Mouse (Mus musculus) regulatory T cell (primary cell): ENCODE measurements around the gene Fblim1.

Experiments used
- in situ Hi-C: fragments of 300-600 bp; cut with MboI, MseI; formaldehyde crosslinking; loops from one replicate; pipeline ENCODE4 v1.15.1; 2025; ENCODE audit warnings: high pct_unique_total_duplicates

Fblim1 gene

DNA sequence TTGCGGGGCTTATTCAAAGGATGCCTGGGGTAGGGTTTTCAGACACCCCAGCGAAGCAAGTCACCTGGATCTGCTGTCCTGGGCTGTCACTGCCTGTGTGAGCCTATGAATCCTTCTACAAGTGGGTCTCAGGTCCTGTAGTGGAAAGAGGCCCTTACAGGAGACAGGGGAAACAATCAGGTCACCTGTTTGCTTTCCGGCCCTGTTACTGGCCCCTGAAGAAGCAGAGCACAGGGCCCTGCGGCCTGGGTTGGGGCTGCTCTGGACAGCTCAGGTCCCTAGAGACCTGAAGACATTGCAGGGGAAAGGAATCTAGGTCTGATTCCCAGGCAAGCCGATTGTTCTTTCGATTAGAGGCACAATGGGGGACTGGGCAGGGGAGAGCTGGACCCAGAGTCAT is 5.5 kb downstream of the Fblim1 start:
- in situ Hi-C loops = no loop called here

DNA sequence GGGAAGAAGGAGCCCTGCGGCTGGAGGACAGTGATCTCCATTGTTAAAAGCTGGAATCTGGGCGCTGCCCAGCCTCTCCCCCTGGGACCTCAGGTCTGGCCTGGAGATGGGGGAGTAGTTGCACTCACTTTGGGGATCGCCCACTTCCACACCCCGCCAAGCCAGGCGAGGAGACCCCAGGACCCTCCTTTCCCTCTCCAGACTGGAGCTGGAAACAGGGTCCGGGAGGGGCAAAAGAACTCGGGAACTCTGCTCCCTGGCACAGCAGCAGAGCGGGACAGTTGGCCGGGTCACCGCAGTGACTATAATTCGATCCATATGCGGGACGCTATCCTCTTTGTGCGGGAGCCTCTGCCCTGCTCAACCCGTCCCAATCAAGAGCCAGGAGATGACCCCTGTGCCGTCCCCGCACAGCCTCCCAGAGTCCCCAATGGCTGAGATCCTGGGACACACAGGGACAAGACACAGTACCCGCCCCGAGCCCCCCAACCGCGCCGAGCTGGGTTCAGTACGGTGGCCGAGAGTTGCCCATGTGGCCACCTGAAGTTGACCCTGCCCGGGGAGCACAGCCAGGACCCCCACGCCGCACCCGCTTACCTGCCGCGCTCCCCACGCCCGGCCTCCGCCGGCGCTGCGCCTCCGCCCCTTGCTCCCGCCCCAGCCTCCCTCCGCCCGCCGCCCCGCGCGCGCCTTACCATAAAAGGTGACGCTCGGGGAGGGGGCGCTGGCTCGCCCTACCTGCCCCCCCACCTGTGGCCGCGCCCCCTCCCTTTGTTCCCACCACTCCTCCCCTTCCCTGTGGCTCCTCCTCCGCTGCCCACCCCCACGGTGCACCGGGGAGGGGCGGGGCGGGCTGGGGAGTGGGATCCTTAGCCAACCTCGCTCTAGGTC is 6.4 kb downstream of the Fblim1 start:
- in situ Hi-C loops = no loop called here

DNA sequence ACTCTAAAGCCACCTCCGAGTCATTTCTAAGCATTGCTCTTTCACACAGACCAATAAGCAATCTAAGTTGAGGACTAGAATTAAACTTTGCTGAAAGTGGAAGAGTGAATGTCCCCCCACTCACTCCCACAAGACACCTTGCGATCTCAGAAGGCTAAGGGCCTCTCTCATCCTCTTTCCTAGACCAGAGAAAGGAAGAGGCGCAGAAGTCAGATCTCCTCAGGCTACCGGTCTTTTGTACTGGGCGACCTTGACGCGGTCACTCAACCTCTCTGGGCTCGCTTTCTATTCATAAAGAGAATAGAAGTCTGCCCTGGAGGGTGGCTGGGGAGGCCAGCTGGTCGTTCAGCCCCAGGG is 7.0 kb downstream of the Fblim1 start:
- in situ Hi-C loops = no loop called here

DNA sequence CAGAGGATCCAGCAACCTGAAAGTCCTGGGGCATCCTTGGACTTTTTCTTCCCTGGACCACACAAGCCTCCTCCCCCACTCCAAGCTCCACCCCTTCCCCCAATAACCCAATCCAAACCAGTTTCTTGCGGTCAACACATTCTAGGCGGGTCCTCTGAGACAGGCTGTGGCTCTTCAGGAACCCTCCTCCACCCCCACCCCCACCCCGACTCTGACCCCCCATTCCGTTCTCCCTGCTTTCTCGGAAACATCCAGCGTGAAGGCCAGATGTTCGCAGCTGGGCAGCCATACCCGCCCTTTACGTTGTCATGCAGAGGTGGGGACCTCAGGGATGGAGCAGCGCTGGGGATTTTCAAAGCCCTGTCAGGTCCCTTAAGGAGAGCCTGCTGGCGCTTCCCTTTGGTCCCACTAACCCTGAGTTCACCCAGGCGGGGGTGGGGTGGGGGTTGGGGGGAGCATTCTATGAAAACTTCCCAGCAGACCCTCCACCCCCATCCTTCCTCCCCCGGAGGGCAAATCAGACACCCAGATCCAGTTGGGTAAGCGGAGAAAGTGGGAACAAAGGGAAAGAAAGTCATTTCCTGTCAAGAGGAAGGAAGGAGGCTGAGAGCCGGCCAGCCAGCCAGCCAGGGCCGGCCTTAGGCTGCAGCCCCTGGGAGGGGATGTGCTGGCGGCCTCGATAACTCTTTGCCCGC is 7.5 kb downstream of the Fblim1 start:
- in situ Hi-C loops = no loop called here

DNA sequence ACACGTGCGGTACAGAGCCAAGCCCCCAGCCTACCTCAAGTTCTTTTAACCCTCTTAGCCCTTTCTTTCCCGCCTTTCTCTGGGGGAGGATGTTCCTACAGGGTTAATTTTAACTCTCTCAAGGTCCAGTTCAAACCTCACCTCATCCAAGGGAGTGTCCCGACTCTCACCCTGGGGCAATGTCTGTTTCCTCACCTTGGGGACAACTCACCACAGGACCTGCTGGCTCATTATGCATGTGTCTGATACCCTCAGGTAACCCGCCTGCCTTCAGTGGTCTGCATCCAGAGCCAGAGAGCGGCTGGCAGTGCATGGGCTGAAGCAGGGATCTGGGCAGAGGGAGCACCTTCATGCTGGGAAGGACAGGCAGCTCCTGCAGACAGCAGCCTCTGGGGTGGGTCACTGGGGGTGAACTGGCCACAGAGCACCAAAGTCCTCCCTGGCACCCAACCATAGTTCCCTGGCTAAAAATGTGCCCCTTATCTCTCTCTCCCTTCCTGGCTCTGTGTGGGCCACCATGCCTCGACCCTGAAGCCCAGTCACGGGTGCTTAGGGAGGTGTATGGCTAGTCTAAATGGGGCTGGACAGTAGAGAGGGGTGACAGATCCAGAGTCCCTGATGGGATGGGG is 9.1 kb downstream of the Fblim1 start:
- in situ Hi-C loops = no loop called here

DNA sequence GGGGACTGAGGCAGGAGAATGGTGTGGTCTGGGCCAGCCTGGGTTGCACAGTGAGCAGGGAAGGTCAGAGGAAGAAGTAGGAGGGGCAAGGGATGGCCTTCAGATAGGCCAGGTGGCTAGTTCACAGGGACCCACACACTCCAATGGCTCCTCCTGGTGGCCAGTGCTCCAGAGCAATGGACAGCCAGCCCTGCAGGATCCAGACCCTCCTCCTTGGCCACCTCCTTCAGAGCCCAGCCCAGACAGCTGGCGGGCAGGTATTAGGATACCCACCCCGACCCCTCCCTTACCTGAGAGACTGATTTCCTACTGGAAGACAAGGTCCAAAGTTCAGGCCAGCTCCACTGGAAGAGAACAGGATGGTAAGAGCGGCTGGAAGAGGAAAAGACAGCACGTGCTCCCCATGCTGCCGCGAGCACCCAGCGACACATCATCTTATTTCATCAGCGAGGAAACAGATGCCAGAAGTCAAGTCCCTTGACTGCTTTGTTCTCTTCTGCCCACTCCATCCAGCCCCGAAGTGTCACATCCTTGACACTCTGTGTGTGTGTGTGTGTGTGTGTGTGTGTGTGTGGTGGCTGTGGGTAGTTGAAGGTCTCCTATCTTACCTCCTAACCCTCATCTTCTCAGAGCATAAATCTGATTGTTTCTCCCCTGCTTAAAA is 10.2 kb downstream of the Fblim1 start:
- in situ Hi-C loops = no loop called here

DNA sequence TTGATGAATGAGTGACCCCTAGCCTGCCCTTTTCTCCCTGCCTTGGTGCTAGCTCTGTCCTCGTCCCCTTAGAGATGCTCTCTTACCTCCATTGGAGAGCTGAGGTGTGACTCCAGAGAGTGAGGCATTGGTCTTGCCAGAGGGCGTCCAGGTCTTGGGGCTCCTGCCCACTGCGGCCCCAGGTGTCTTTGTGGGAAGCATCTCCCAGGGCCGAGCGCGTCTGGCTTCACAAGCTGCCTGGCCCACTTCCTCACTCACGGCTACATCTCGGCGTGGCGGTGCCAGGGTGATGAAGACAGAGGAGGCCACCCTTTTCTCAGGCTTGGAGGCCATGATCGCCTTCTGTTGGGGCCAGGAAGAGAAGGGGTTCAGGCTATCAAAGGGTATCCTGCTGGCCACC is 10.8 kb downstream of the Fblim1 start:
- in situ Hi-C loops = no loop called here

DNA sequence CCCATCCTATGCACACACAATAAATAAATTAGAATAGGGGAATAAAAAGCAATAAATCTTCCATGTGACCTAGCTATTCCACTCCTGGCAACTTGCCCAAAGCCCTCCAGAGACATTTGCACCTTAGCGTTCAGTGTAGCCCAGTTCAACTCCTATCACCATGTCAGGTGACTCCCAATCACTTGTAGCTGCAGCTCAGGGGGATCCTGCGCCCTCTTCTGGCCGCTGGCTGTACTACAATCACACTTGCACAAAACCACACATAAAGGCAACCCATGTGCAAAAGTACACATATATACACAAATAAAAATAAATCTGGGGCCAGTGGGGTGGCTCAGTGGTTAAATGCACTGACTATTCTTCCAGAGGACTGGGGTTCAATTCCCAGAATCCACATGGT is 14.3 kb downstream of the Fblim1 start:
- in situ Hi-C loops = no loop called here

DNA sequence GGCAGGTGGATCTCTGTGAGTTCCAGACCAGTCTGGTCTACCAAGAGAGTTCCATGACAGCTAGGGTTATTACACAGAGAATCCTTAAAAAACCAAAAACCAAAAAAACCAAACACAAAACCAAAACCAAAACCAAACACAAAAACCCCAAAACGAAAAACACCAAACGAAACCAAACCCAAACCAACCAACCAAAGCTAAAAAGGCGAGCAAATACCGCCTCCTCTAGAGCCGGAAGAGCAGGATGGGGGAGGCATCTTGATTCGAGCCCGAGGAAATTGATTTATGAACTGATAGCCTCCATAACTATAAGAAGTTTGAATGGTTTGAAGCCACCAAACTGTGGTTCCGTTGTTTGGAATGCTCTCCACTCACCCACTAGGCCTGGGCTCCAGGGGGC is 22.0 kb downstream of the Fblim1 start:
- in situ Hi-C loops = no loop called here

DNA sequence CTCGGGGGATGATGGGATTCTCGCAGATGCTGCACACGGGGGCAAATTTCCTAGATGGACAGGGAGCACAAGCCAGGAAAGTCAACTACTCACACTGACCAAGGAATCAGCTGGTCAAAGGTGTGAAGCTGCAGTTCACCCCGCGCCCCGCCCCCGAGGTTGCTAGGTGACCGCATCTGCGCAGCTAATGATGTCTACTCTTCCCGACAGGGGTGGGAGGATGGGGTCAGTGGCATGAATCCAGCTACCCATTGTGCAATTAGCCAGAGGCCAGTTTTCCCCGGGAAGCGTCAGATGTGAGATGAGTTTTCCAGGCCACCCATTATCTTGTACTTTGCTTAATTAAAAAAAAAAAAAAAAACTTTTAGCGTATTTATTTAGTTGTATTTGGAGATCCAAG is 24.8 kb downstream of the Fblim1 start:
- in situ Hi-C loops = no loop called here

DNA sequence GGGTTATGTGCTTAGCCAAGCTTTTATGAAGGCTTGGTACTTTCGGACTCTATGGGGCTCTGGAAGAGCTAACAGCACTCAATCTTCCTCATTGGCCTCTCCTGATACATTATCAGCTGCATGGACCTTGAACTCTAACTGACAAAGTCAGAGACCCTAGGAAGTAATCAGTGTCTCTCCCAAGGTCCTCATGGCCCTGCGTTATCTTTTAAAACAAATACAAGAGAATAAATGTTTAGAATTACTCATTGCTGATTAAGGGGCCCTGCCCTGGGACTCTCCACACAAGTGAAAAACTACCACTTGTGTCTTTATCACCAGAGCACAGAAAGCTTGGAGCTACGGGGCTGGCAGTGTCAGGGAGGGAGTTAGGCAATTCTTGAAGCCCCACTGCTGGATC is 27.1 kb downstream of the Fblim1 start:
- in situ Hi-C loops = no loop called here

DNA sequence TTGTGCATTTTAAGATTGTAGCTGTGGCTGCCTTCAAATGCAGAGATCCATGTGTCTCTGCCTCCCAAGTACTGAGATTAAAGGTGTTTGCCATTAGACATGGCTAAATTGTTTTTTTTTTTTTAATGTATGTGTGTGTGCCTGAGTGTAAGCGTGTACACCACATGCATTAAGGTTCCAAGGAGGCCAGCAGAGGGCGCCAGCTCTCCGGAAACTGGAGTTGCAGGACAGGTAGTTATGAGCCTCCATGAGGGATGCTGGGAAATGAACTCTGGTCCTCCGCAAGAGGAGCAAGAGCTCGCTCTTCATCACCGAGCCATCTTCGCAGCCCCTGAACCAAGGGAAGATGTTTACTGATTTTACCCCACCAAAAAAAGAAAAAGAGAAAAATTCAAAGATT is 29.0 kb downstream of the Fblim1 start:
- in situ Hi-C loops = no loop called here

DNA sequence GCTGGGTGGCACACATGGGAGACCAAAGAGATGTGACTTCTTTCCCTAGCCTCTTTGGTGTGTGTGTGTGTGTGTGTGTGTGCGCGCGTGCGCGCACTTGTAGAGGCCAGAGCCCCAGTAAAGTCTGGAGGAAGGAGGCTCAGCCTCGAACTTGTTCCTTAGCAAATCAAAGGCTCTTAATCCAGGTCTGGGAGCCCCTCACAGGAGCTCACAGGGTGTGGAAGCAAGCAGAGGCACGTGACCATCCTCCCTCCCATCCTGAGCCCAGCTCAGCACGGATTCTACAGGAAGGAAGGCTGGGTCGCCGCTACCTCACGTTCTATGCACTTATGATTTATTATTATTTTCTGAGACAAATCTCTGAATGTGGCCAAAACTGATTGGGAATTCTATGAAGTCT is 29.5 kb downstream of the Fblim1 start:
- in situ Hi-C loops = no loop called here

DNA sequence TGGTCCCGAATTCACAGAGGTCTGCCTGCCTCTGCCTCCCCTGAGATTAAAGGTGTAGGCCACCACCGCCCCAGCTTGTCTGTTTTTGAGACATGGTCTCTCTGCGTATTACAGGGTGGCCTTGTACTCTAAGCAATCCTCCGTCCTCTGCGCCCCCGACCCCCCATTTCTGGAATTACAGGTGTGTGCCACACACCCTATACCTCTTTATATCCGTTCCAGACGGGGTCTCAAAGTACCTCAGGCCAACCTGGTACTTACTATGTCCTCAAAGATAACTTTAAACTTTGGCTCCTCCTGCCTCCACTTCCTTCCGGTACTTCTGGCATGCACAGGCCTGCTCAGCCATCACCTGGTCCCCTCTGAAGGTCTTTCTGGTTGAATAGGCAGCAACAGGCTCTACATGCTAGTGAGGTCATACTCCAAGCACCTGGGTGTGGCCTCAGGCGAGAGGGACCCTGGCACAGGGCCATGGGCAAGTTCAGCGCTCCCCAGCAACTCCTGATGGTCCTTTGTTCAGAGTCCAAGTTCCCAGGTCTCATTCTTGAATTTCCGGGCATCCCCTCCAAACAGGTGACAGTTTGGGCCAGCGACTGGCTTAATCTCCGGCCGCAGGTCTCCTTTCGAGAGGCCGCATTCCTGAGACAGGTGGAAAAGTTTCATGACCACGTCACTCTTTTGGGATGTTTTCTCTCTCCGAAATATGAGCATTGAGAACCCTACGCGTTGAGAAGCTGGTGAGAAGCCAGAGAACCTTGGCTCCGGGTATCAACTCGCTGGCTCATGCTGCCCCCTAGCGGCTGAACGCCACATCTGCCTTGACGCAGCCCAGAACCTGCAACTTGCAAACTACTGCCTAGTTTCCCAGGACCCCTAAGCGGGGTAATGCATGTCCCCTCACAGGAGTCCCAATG is 30.9 kb downstream of the Fblim1 start:
- in situ Hi-C loops = loop anchor here (5.0 kb wide), 1 partner anchor 168 kb away; no protein-coding TSS in a partner anchor

DNA sequence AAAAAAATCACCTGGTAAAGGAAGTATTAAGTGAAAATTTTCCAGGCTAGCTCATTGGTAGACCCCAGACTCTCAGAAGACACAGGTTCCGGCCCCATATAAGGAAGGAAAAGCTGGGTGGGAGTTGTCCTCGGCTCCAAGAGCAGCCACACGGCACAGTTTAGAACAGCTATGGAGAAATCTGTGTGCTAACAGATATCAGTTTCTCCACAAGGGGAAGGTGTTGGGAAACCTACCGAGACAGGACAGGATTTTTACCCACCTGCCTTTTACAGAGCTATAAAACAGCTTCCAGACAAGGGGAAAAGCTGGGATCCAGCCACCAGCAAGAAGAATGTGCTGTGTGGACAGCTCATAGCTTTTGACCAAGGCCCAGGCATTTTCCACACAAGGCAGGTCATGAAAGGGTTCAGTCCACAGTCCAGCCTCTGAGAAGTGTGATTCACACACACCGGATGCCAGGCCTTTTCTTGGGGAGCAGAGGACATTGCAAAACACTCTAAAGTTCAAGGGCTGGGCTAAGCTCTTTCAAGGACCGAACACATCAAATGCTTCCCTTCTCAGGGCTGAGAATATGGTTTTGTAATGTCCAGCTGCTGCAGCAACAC is 32.4 kb downstream of the Fblim1 start:
- in situ Hi-C loops = loop anchor here (5.0 kb wide), 1 partner anchor 166 kb away; no protein-coding TSS in a partner anchor

DNA sequence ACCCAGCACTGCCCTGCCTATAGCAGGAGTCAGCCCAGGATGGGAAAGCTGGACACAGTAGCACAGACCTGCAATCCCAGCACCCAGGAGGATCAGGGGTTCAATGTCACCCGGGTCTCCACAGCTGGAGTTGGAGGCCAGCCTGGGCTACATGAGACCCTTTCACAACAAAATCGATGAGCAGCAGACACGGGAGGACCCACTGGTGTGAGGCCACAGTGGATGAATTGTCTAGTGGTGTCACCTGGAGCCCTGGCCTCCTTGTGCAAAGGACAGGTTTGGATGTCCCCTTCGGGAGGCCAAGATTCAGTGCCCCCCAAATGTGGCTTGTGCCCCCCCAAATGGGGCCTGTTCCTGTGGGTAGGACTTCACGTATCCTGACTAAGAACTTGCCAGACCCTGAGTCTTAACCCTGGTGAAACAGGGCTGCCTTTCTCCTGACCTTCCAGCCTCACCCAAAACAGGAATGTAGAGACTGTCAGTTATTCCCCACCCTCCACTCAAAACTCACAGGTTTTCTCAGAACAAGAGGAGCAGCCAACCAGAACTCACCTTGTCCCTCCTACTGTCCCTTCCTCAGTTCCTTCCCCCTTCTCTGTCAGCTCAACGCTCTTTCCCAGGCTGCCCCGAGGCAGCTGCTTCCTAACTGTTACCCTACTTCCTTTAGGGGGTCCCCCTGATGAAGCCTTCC is 33.1 kb downstream of the Fblim1 start:
- in situ Hi-C loops = loop anchor here (5.0 kb wide), 1 partner anchor 166 kb away; no protein-coding TSS in a partner anchor

DNA sequence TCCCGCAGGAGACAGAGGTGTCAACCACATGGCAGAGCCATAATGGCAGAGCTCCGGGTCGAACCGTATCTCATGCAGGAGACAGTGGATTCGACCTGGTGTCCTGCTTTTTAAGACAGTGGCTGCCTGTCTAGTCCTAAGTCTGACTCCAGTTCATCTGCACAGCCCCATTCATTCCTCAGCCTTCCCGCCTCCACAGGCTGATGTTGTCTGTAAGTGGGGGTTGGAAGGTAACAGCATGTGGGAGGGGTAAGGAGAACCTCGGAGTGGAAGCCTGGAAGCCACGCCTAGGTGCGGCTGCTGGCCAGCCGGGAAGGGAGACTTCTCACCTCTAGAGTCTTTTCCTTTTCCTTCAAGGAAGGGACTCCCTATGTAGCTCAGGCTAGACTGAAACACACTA is 34.0 kb downstream of the Fblim1 start:
- in situ Hi-C loops = loop anchor here (5.0 kb wide), 1 partner anchor 165 kb away; no protein-coding TSS in a partner anchor

DNA sequence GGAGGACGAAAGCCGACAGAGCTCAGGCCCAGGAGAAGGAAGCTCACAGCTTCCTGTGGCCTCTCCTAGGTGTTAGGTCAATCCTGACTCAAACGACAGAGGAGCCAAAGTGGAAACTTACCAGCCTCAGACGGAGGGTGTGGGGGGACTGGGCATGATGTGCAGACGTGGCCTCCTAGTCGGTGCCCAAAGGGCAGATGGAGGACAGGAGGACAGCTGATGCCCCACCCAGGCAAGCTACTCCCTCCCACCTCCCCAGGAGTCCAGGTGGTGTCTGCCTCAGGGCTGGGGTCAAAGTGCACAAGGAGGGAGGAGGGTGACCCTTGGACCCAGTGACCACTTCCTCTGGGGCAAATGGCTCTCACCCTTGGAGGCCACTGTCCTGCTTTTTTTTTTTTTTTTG is 34.6 kb downstream of the Fblim1 start:
- in situ Hi-C loops = loop anchor here (5.0 kb wide), 1 partner anchor 164 kb away; no protein-coding TSS in a partner anchor

DNA sequence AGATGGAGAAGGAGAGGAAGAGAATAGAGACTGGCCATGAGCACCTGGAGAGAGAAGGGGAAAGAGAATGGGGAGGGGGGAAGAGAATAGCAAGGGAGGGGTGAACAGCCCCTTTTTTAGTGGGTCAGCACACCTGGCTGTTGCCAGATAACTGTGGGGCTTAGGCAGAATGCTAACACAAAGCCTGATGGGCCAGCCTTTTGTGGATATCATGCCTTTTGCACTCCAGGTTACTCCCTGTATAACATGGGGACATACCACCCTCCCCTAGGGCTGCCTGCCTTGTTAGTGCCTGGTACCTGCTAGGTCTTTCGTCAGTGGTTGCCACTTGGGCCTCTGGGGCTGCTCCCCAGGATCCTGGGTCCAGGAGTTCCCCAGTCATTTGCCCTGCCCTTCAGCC is 35.1 kb downstream of the Fblim1 start:
- in situ Hi-C loops = loop anchor here (5.0 kb wide), 1 partner anchor 164 kb away; no protein-coding TSS in a partner anchor

DNA sequence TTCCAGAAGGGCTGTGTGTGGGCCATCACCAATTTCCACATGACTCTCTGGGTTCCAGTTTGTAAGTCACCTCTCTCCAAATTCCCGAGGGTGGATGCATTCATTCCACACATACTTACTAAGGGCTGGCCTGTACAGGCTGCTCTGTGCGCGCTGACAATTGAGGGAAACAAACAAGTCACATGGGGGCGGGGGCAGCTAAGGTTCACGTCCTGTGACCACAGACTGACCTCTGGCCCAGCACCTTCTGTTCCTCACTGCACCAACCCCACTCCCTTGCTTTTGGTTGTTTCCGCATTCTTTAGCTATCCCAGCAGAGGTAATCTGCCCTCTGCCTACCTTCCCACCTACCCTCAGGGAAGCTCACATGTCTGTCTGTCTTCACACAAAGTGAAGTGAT is 35.9 kb downstream of the Fblim1 start:
- in situ Hi-C loops = loop anchor here (5.0 kb wide), 1 partner anchor 163 kb away; no protein-coding TSS in a partner anchor
